Mouse (Mus musculus) ES-E14 (cell line): ENCODE measurements around the gene Mat1a. TPM values are rescaled to one million over a fixed set of nuclear protein-coding genes. Genes with fewer than 3 reads are reported as not detected.

Source experiments
- DNase-seq: peaks from one replicate; pipeline ENCODE4 v3.0.0-alpha.2; 2013; ENCODE audit warnings: low read depth, low spot score
- H3K27ac ChIP-seq: 2 replicates; pipeline ENCODE4 v1.5.1; 2012; ENCODE audit warnings: low read depth, mild to moderate bottlenecking, low read length, moderate library complexity, mixed read lengths; ENCODE audit not compliant: poor library complexity, insufficient read depth, severe bottlenecking
- H3K36me3 ChIP-seq: 2 replicates; pipeline ENCODE4 v1.6.1; 2012; ENCODE audit warnings: mild to moderate bottlenecking, low read length, moderate library complexity, mixed read lengths; ENCODE audit not compliant: control insufficient read depth, poor library complexity, insufficient read depth, severe bottlenecking
- H3K4me1 ChIP-seq, 2 experiments: fragments of 150-350 bp in 1 of 2; sonication (generic) in 1 of 2; 2 replicates each; pipeline ENCODE4 v1.6.1; 2012; ENCODE audit warnings: low read length in 2 of 2, mild to moderate bottlenecking in 1 of 2, mixed read lengths in 1 of 2; ENCODE audit not compliant: control insufficient read depth in 2 of 2, insufficient read depth in 2 of 2, poor library complexity in 1 of 2
- H3K4me3 ChIP-seq, 2 experiments: fragments of 150-350 bp in 1 of 2; sonication (generic) in 1 of 2; 2 replicates each; pipeline ENCODE4 v1.5.1; 2012; ENCODE audit warnings: low read length in 2 of 2, low read depth in 1 of 2, mild to moderate bottlenecking in 1 of 2, mixed read lengths in 1 of 2; ENCODE audit not compliant: insufficient read depth in 1 of 2, poor library complexity in 1 of 2, severe bottlenecking in 1 of 2
- H3K9ac ChIP-seq: 2 replicates; pipeline ENCODE4 v1.6.1; 2012; ENCODE audit warnings: low read depth, mild to moderate bottlenecking, low read length, mixed read lengths; ENCODE audit not compliant: poor library complexity, insufficient read depth, severe bottlenecking
- H3K9me3 ChIP-seq: fragments of 150-350 bp; sonication (generic); 2 replicates; pipeline ENCODE4 v1.6.1; 2012; ENCODE audit warnings: low read depth, mild to moderate bottlenecking, low read length; ENCODE audit not compliant: control insufficient read depth, insufficient read depth
- CHD2 ChIP-seq: IDR thresholded peaks from 2 replicates; pipeline ENCODE4 v1.6.1; 2014; ENCODE audit warnings: mild to moderate bottlenecking, low read depth, low read length, inconsistent platforms
- HCFC1 ChIP-seq: IDR thresholded peaks from 2 replicates; pipeline ENCODE4 v1.6.1; 2012; ENCODE audit warnings: low read length, inconsistent platforms, borderline replicate concordance; ENCODE audit not compliant: insufficient read depth
- MAFK ChIP-seq: IDR thresholded peaks from 2 replicates; pipeline ENCODE4 v1.6.1; 2014; ENCODE audit warnings: mild to moderate bottlenecking, low read depth, low read length, inconsistent platforms; ENCODE audit not compliant: insufficient read depth
- ZC3H11A ChIP-seq: IDR thresholded peaks from 2 replicates; pipeline ENCODE4 v1.6.1; 2012; ENCODE audit warnings: low read depth, mild to moderate bottlenecking, inconsistent platforms, low read length, borderline replicate concordance
- ZNF384 ChIP-seq: IDR thresholded peaks from 2 replicates; pipeline ENCODE4 v1.6.1; 2012; ENCODE audit warnings: low read depth, low read length, inconsistent platforms
- in situ Hi-C, 2 experiments: fragments of 600-800 bp; cut with MboI; formaldehyde crosslinking; loops; one replicate each; pipeline ENCODE4 v1.15.1; 2025; ENCODE audit warnings: low sequenced_read_pairs in 2 of 2, inconsistent platforms in 1 of 2; ENCODE audit not compliant: unreplicated experiment in 2 of 2
- total RNA-seq: library from RNA; depleted of rRNA; stranded (reverse); fragments of 300-350 nt; gene quantifications from 2 replicates; pipeline ENCODE4 v1.2.3, GENCODE M21; 2012

Gene Mat1a
- total RNA-seq, 1 experiment: 0.54 TPM

GRCm38 (mm10) chr14:41146922-41147321 is 42.1 kb downstream of the Mat1a start:
- Histone ChIP-seq H3K4me1 (no peaks in the 10 kb centered on the region), H3K27ac (no peak overlapping the region), H3K9me3 (no peaks in the 10 kb centered on the region), H3K9ac (no peak overlapping the region), H3K36me3 (no peaks in the 10 kb centered on the region), H3K4me3 (no peak overlapping the region)
- no peak for TF ChIP-seq MAFK
- no peak for TF ChIP-seq ZNF384
- TF ChIP-seq ZC3H11A: no peak
- TF ChIP-seq CHD2: no peak
- TF ChIP-seq HCFC1: no peak
- in situ Hi-C loops: no loop called here
- DNase-seq: no peak

DNA sequence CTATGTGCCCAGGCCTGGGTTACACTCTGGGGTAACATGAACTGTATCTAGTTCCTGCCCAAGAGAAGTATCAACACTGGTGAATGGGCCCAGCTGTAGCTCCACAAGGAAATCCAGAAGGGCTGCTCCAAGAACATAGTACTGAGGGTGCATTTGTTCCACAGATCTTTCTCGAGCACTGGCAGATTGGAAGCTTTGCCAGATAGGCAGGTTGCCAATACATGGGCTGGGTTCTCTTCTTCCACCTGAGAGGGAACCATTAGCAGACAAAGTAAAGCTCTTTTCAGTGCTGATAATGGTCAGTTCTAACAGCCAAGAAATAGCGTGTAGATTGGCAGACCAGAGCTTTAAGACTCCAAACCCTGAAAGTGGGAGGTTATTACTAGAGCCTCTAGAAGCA is 42.5 kb downstream of the Mat1a start:
- H3K36me3 ChIP-seq: no peaks in the 10 kb centered on the region
- in situ Hi-C loops: no loop called here
- H3K4me1 ChIP-seq: no peaks in the 10 kb centered on the region
- H3K4me3 ChIP-seq: no peak overlapping the region
- H3K9ac ChIP-seq: no peak overlapping the region
- no peak overlapping the region for H3K27ac ChIP-seq
- TF ChIP-seq HCFC1: no peak
- no peak for TF ChIP-seq MAFK
- no peak for TF ChIP-seq CHD2
- TF ChIP-seq ZNF384: no peak
- no peak for TF ChIP-seq ZC3H11A
- no peak for DNase-seq
- no peaks in the 10 kb centered on the region for H3K9me3 ChIP-seq

GRCm38 (mm10) chr14:41151220-41151898 is 46.5 kb downstream of the Mat1a start, which contains the start of gene Mbl1:
Mbl1 (plus strand) TSS chr14:41151458.
- TF ChIP-seq CHD2: no peak
- TF ChIP-seq MAFK: no peak
- TF ChIP-seq ZNF384: no peak
- TF ChIP-seq HCFC1: no peak
- TF ChIP-seq ZC3H11A: no peak
- H3K27ac ChIP-seq: no peak within 1 kb of the TSS
- H3K4me1 ChIP-seq: no peaks in the 10 kb centered on the region
- no peaks in the 10 kb centered on the region for H3K9me3 ChIP-seq
- H3K9ac ChIP-seq: no peak within 1 kb of the TSS
- no peak for DNase-seq
- H3K4me3 ChIP-seq: no peak within 1 kb of the TSS
- in situ Hi-C loops: no loop called here
- no peaks in the 10 kb centered on the region for H3K36me3 ChIP-seq

DNA sequence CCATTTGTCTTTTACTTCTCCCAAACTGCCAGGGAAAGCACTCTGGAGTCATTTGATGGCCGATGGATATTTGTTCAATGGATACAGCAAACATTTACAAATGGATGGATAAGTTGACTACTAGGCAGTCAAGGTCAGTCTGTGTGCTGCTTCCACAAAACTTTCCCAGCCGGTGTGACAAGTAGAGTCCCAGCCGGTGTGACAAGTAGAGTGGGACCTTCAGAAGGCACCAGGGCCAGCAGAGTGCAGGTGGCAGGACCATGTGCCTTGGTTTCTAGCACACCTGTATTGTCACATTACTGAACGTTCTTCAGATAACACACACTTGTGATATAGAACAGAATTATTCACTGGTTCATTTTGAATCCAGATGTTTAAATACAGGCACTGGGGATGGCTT is 55.2 kb downstream of the Mat1a start:
- in situ Hi-C loops: no loop called here

DNA sequence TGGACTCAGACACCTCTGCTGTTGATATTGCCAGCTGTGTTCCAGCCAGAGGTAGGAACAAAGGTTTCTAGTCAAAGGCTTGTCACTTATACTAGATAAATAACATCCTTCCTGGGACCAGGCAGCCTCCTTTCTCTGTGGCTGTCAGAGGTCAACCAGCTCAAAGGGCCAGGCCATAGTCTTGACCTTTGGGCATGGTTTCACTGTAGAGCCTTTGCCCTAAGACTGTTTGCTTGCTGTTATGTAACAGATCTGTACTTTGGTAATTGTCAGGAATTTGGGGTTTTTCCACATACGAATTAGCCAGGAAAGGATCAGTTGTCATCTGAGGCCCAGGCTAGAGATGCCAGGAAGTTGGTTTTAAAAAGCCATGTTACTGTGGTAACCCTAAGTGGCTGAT is 55.9 kb downstream of the Mat1a start:
- Histone ChIP-seq H3K4me3 (no peak overlapping the region), H3K27ac (no peak overlapping the region), H3K4me1 (no peaks in the 10 kb centered on the region), H3K9ac (no peak overlapping the region), H3K9me3 (no peaks in the 10 kb centered on the region), H3K36me3 (no peaks in the 10 kb centered on the region)
- in situ Hi-C loops: no loop called here
- TF ChIP-seq MAFK (no peak), HCFC1 (no peak), ZNF384 (no peak)
- DNase-seq: no peak

More for the DNA sequence above, 55.2 kb downstream of the Mat1a start:
- Histone ChIP-seq H3K9ac (no peak overlapping the region), H3K27ac (no peak overlapping the region), H3K9me3 (no peaks in the 10 kb centered on the region), H3K36me3 (no peaks in the 10 kb centered on the region), H3K4me3 (no peak overlapping the region), H3K4me1 (no peaks in the 10 kb centered on the region)
- TF ChIP-seq ZC3H11A (no peak), MAFK (no peak), HCFC1 (no peak), ZNF384 (no peak), CHD2 (no peak)
- DNase-seq: no peak
